Mouse (Mus musculus) embryonic fibroblast, embryonic 13.5 days (primary cell): ENCODE data around the gene Slx1b.

ENCODE experiments used
- CTCF ChIP-seq: IDR thresholded peaks from 2 replicates; pipeline ENCODE4 v1.5.1; 2011; ENCODE audit warnings: mild to moderate bottlenecking, control low read depth, low read length, moderate library complexity, borderline replicate concordance; ENCODE audit not compliant: insufficient read depth
- POLR2A ChIP-seq: IDR thresholded peaks from 2 replicates; pipeline ENCODE4 v1.6.1; 2011; ENCODE audit warnings: low read depth, mild to moderate bottlenecking, control low read depth, low read length, moderate library complexity

DNA sequence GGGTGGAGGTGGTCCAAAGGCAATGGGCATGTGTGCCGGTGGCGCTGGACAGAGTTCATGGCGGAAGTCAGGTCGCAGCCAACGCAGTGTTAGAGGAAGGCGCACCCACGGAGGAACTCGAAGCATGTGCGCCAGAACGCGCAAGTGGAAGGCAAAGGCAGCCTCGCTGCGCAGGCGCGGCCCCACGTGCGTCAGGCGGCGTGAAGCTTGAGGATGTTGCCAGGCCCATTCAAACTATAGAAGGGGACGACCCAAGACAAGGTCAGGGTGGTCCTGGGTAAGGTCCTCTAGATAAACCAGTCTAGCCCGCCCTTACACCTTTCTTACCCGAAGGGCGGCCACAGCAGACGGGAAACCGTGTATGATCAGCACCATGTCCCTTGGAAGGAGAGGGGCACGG is 3.2 kb downstream of the Slx1b start:
- TF ChIP-seq POLR2A (no peak), CTCF (no peak)
